Mouse (Mus musculus) regulatory T cell (primary cell): ENCODE results near the gene Prr29.
"Not testable (repeated sequence)": the region's sequence is repeated elsewhere in the genome, so short reads cannot be mapped to it uniquely, and the experiment has no call there.

ENCODE experiments used
- in situ Hi-C: fragments of 300-600 bp; cut with MboI, MseI; formaldehyde crosslinking; loops from one replicate; pipeline ENCODE4 v1.15.1; 2025; ENCODE audit warnings: high pct_unique_total_duplicates

Gene Prr29

GRCm38 (mm10) chr11:106365366-106365765 lies at the start of gene Prr29:
Gene Prr29 (plus strand): TSS chr11:106365472.
- in situ Hi-C loops = no loop called here

- in situ Hi-C loops = no loop called here
These were observed 48.9 kb upstream of the Prr29 start for GRCm38 (mm10) chr11:106316416-106316815.

GRCm38 (mm10) chr11:106317801-106318200 lies 47.5 kb upstream of the Prr29 start:
- in situ Hi-C loops = no loop called here

GRCm38 (mm10) chr11:106318406-106319366 lies 46.6 kb upstream of the Prr29 start:
- in situ Hi-C loops = no loop called here

- in situ Hi-C loops = loop anchor here (5.0 kb wide), 2 partner anchors 38 to 52 kb away; no protein-coding TSS in a partner anchor
These were observed 40.4 kb upstream of the Prr29 start for GRCm38 (mm10) chr11:106324858-106325257.

GRCm38 (mm10) chr11:106325566-106326206 lies 39.6 kb upstream of the Prr29 start:
- in situ Hi-C loops = loop anchor here (5.0 kb wide), 1 partner anchor 52 kb away; no protein-coding TSS in a partner anchor

GRCm38 (mm10) chr11:106326475-106326874 lies 38.8 kb upstream of the Prr29 start:
- in situ Hi-C loops = loop anchor here (5.0 kb wide), 1 partner anchor 51 kb away; no protein-coding TSS in a partner anchor

GRCm38 (mm10) chr11:106328521-106328920 lies 36.8 kb upstream of the Prr29 start:
- in situ Hi-C loops = loop anchor here (5.0 kb wide), 1 partner anchor 49 kb away; no protein-coding TSS in a partner anchor

GRCm38 (mm10) chr11:106329128-106329527 lies 36.1 kb upstream of the Prr29 start:
- in situ Hi-C loops = loop anchor here (5.0 kb wide), 1 partner anchor 48 kb away; no protein-coding TSS in a partner anchor

GRCm38 (mm10) chr11:106329682-106330081 lies 35.6 kb upstream of the Prr29 start:
- in situ Hi-C loops = loop anchor here (5.0 kb wide), 1 partner anchor 48 kb away; no protein-coding TSS in a partner anchor

GRCm38 (mm10) chr11:106332458-106332857 lies 32.8 kb upstream of the Prr29 start:
- in situ Hi-C loops = no loop called here

- in situ Hi-C loops = no loop called here
These were observed 31.2 kb upstream of the Prr29 start for GRCm38 (mm10) chr11:106334066-106334465.

- in situ Hi-C loops = no loop called here
These were observed 27.2 kb upstream of the Prr29 start for GRCm38 (mm10) chr11:106338029-106338428.

GRCm38 (mm10) chr11:106338870-106339269 lies 26.4 kb upstream of the Prr29 start:
- in situ Hi-C loops = no loop called here

GRCm38 (mm10) chr11:106339323-106339722 lies 25.9 kb upstream of the Prr29 start:
- in situ Hi-C loops = not testable (repeated sequence)

GRCm38 (mm10) chr11:106340990-106341520 lies 24.2 kb upstream of the Prr29 start:
- in situ Hi-C loops = no loop called here

GRCm38 (mm10) chr11:106344910-106345309 lies 20.4 kb upstream of the Prr29 start:
- in situ Hi-C loops = no loop called here

GRCm38 (mm10) chr11:106349772-106350171 lies 15.5 kb upstream of the Prr29 start:
- in situ Hi-C loops = loop anchor here (10.0 kb wide), 1 partner anchor 805 kb away; no protein-coding TSS in a partner anchor

- in situ Hi-C loops = loop anchor here (10.0 kb wide), 1 partner anchor 804 kb away; no protein-coding TSS in a partner anchor
These were observed 14.4 kb upstream of the Prr29 start for GRCm38 (mm10) chr11:106350853-106351252.

GRCm38 (mm10) chr11:106351253-106351652 lies 14.0 kb upstream of the Prr29 start:
- in situ Hi-C loops = loop anchor here (10.0 kb wide), 1 partner anchor 804 kb away; no protein-coding TSS in a partner anchor

GRCm38 (mm10) chr11:106351941-106352340 lies 13.3 kb upstream of the Prr29 start:
- in situ Hi-C loops = loop anchor here (10.0 kb wide), 1 partner anchor 803 kb away; no protein-coding TSS in a partner anchor
